Mouse (Mus musculus): Measurements from ENCODE around the gene Tenm1.

DNA sequence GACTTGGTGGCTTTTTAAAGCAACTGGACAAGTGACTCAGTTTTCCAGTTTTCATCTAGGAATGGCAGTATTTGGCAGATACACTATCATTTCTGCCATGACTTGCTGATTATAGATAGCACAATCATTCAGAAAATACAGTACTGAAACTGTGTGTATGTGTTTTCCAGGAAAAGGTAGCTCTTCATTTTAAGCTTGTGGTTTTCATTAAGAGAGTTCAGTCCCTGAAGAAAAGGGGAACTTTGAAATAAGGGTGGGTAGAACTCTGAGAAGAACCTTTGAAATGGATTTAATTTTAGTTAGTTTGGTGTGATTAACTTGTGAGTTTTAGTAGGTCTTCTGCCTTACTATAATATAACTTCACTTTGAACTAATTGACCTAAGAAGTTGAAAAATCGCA, 883.9 kb downstream of the Tenm1 start:
- TF ChIP-seq CTCF (IDR thresholded peaks at IDR 0.05; ENCODE audit: extremely low read depth, insufficient read length, insufficient replicate concordance, low read depth, low read length): no peak
- no peak for TF ChIP-seq POLR2A (IDR thresholded peaks at IDR 0.05; ENCODE audit: low read depth, low read length)

All from small intestine, adult 2 months (tissue).